Mouse (Mus musculus): ENCODE data around the gene Paox. TPM values are rescaled to one million over a fixed set of nuclear protein-coding genes. Genes with fewer than 3 reads are reported as not detected.

Paox gene
- polyA plus RNA-seq (2012): 1.8 and 5.9 TPM in 2 replicates

- TF ChIP-seq GATA1 (IDR thresholded peaks at IDR 0.05; ENCODE audit: low read length): no peak
Observed at GRCm38 (mm10) chr7:140115583-140116328, at the start of gene Paox. Paox (plus strand) TSS chr7:140115799.

GRCm38 (mm10) chr7:140067397-140067796 is 48.2 kb upstream of the Paox start:
- TF ChIP-seq GATA1 (IDR thresholded peaks at IDR 0.05; ENCODE audit: low read length): no peak

GRCm38 (mm10) chr7:140070042-140070711 is 45.4 kb upstream of the Paox start:
- TF ChIP-seq GATA1 (IDR thresholded peaks at IDR 0.05; ENCODE audit: low read length): no peak

- TF ChIP-seq GATA1 (IDR thresholded peaks at IDR 0.05; ENCODE audit: low read length): no peak
Observed at GRCm38 (mm10) chr7:140077698-140078097, 37.9 kb upstream of the Paox start.

- TF ChIP-seq GATA1 (IDR thresholded peaks at IDR 0.05; ENCODE audit: low read length): no peak
Observed at GRCm38 (mm10) chr7:140078711-140079110, 36.9 kb upstream of the Paox start.

GRCm38 (mm10) chr7:140080503-140081156 is 35.0 kb upstream of the Paox start:
- TF ChIP-seq GATA1 (IDR thresholded peaks at IDR 0.05; ENCODE audit: low read length): no peak

GRCm38 (mm10) chr7:140081408-140082241 is 34.0 kb upstream of the Paox start:
- TF ChIP-seq GATA1 (IDR thresholded peaks at IDR 0.05; ENCODE audit: low read length): no peak

- TF ChIP-seq GATA1 (IDR thresholded peaks at IDR 0.05; ENCODE audit: low read length): no peak
Observed at GRCm38 (mm10) chr7:140082242-140082678, 33.3 kb upstream of the Paox start, which contains the start of gene Caly. Caly (minus strand) TSS chr7:140082548.

- TF ChIP-seq GATA1 (IDR thresholded peaks at IDR 0.05; ENCODE audit: low read length): no peak
Observed at GRCm38 (mm10) chr7:140090601-140091000, 25.0 kb upstream of the Paox start.

- no peak for TF ChIP-seq GATA1 (IDR thresholded peaks at IDR 0.05; ENCODE audit: low read length)
Observed at GRCm38 (mm10) chr7:140092924-140093528, 22.6 kb upstream of the Paox start, which contains the start of gene Prap1. Prap1 (plus strand) TSS chr7:140093395.

GRCm38 (mm10) chr7:140094954-140095353 is 20.6 kb upstream of the Paox start:
- TF ChIP-seq GATA1 (IDR thresholded peaks at IDR 0.05; ENCODE audit: low read length): no peak

GRCm38 (mm10) chr7:140095556-140095955 is 20.0 kb upstream of the Paox start:
- TF ChIP-seq GATA1 (IDR thresholded peaks at IDR 0.05; ENCODE audit: low read length): no peak

GRCm38 (mm10) chr7:140096055-140096454 is 19.5 kb upstream of the Paox start:
- TF ChIP-seq GATA1 (IDR thresholded peaks at IDR 0.05; ENCODE audit: low read length): no peak

GRCm38 (mm10) chr7:140098466-140098865 is 17.1 kb upstream of the Paox start:
- TF ChIP-seq GATA1 (IDR thresholded peaks at IDR 0.05; ENCODE audit: low read length): no peak

GRCm38 (mm10) chr7:140101498-140101897 is 14.1 kb upstream of the Paox start:
- TF ChIP-seq GATA1 (IDR thresholded peaks at IDR 0.05; ENCODE audit: low read length): no peak

Measured in G1E-ER4 (cell line).